Mouse (Mus musculus): ENCODE measurements at regions not wholly inside any gene's neighbourhood (a gene's known extent, or its start where the extent isn't known, plus 50 kb on each side); places are given as distances from the start of the nearest gene placed in this dataset.

DNA sequence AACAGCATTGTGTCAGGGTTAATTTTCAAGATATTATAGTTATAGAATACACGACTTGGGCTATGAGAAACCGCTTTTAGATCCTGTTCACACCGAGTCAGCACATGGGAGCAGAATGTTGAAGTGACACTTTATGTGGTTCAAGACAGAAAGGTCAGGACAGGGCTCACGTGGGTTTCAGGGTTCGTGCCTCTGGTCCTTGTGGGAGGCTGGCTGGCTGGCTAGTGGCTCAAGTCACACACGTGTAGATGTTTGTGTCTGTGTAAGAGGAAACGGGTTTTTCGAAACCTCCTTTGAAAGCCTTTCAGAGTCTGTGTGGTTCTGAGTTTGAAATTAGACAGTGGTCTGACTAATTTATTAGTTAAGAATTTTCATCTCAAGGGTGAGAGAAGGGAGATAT, 255.3 kb downstream of the Foxa2 start:
- Histone ChIP-seq H3K27ac (ENCODE audit: insufficient read depth, low read depth, low read length, poor library complexity, severe bottlenecking) (no peak overlapping the region), H3K4me3 (ENCODE audit: insufficient read depth in 1 of 2, low read depth in 1 of 2, low read length in 2 of 2, poor library complexity in 1 of 2, severe bottlenecking in 1 of 2) (no peak overlapping the region), H3K9ac (ENCODE audit: insufficient read depth, low read depth, low read length, poor library complexity, severe bottlenecking) (no peak overlapping the region), H3K9me3 (ENCODE audit: control insufficient read depth, insufficient read depth, low read depth, low read length) (no peaks in the 10 kb centered on the region), H3K36me3 (ENCODE audit: control insufficient read depth, insufficient read depth, low read length, poor library complexity, severe bottlenecking) (no peaks in the 10 kb centered on the region), H3K4me1 (ENCODE audit: control insufficient read depth in 2 of 2, insufficient read depth in 2 of 2, low read length in 2 of 2, poor library complexity in 1 of 2) (no peaks in the 10 kb centered on the region)
- in situ Hi-C loops (cut with MboI; ENCODE audit: low sequenced_read_pairs in 2 of 2, unreplicated experiment in 2 of 2): no loop called here
- TF ChIP-seq ZC3H11A (IDR thresholded peaks at IDR 0.05; ENCODE audit: borderline replicate concordance, low read depth, low read length): no peak
- no peak for DNase-seq (ENCODE audit: low read depth, low spot score)

DNA sequence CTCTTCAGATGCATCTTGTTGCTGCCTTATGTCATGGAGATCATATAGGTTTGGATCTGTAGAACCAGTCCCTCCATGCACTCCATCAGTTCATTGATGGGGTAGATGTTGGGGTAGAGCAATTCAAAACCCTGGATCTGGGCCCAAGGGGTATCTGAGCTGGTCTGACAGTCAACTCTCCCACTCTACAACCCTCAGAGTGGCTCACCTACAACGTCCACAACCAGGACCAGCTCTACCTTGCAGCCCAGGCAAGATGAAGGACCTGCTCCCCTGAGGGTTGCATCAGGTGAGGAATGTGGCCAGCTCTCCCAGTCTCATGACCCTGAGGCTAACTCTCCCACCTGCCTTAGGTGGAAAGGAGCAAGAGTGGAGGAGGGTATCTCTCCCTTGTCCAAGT, 256.9 kb downstream of the Foxa2 start:
- Histone ChIP-seq H3K27ac (ENCODE audit: insufficient read depth, low read depth, low read length, poor library complexity, severe bottlenecking) (no peak overlapping the region), H3K36me3 (ENCODE audit: control insufficient read depth, insufficient read depth, low read length, poor library complexity, severe bottlenecking) (no peaks in the 10 kb centered on the region), H3K9ac (ENCODE audit: insufficient read depth, low read depth, low read length, poor library complexity, severe bottlenecking) (no peak overlapping the region), H3K9me3 (ENCODE audit: control insufficient read depth, insufficient read depth, low read depth, low read length) (no peaks in the 10 kb centered on the region), H3K4me3 (ENCODE audit: insufficient read depth in 1 of 2, low read depth in 1 of 2, low read length in 2 of 2, poor library complexity in 1 of 2, severe bottlenecking in 1 of 2) (no peak overlapping the region), H3K4me1 (ENCODE audit: control insufficient read depth in 2 of 2, insufficient read depth in 2 of 2, low read length in 2 of 2, poor library complexity in 1 of 2) (no peaks in the 10 kb centered on the region)
- DNase-seq (ENCODE audit: low read depth, low spot score): no peak
- TF ChIP-seq ZC3H11A (IDR thresholded peaks at IDR 0.05; ENCODE audit: borderline replicate concordance, low read depth, low read length) (no peak), CHD2 (IDR thresholded peaks at IDR 0.05; ENCODE audit: low read depth, low read length) (no peak), MAFK (IDR thresholded peaks at IDR 0.05; ENCODE audit: insufficient read depth, low read depth, low read length) (no peak), HCFC1 (IDR thresholded peaks at IDR 0.05; ENCODE audit: borderline replicate concordance, insufficient read depth, low read length) (no peak), ZNF384 (IDR thresholded peaks at IDR 0.05; ENCODE audit: low read depth, low read length) (no peak)
- in situ Hi-C loops (cut with MboI; ENCODE audit: low sequenced_read_pairs in 2 of 2, unreplicated experiment in 2 of 2): no loop called here

GRCm38 (mm10) chr2:147789268-147789667, 257.5 kb downstream of the Foxa2 start:
- TF ChIP-seq MAFK (IDR thresholded peaks at IDR 0.05; ENCODE audit: insufficient read depth, low read depth, low read length): peak; percentile 79
- peak; percentile 49; the same call in 1 of the 2 replicates for TF ChIP-seq ZC3H11A (IDR thresholded peaks at IDR 0.05; ENCODE audit: borderline replicate concordance, low read depth, low read length)
- no peak for TF ChIP-seq HCFC1 (IDR thresholded peaks at IDR 0.05; ENCODE audit: borderline replicate concordance, insufficient read depth, low read length)
- Histone ChIP-seq H3K36me3 (ENCODE audit: control insufficient read depth, insufficient read depth, low read length, poor library complexity, severe bottlenecking) (no peaks in the 10 kb centered on the region), H3K4me3 (ENCODE audit: insufficient read depth in 1 of 2, low read depth in 1 of 2, low read length in 2 of 2, poor library complexity in 1 of 2, severe bottlenecking in 1 of 2) (no peak overlapping the region), H3K4me1 (ENCODE audit: control insufficient read depth in 2 of 2, insufficient read depth in 2 of 2, low read length in 2 of 2, poor library complexity in 1 of 2) (no peaks in the 10 kb centered on the region), H3K27ac (ENCODE audit: insufficient read depth, low read depth, low read length, poor library complexity, severe bottlenecking) (no peak overlapping the region), H3K9ac (ENCODE audit: insufficient read depth, low read depth, low read length, poor library complexity, severe bottlenecking) (no peak overlapping the region), H3K9me3 (ENCODE audit: control insufficient read depth, insufficient read depth, low read depth, low read length) (no peaks in the 10 kb centered on the region)
- in situ Hi-C loops (cut with MboI; ENCODE audit: low sequenced_read_pairs in 2 of 2, unreplicated experiment in 2 of 2): no loop called here
- peak; percentile 59 for DNase-seq (ENCODE audit: low read depth, low spot score)

DNA sequence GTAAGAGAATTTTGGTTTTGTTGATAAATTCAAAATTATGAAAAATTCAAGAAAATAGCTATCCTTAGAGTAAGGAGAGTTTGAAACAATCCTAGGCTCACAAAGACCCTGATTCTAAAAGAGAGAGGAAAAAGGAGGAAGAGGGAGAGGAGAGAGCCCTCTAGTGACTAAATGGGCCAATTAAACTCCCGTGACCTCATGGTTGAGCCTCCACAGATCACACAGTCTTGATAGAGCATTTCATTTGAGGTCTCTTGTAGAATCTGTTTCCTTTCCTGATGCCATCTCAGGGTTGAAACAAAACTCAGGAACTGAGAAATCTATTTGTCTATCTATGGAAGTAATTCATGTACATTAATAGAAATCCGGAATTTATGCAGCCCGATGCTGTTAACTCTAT, 258.8 kb downstream of the Foxa2 start:
- in situ Hi-C loops (cut with MboI; ENCODE audit: low sequenced_read_pairs in 2 of 2, unreplicated experiment in 2 of 2): no loop called here
- TF ChIP-seq ZNF384 (IDR thresholded peaks at IDR 0.05; ENCODE audit: low read depth, low read length) (no peak), ZC3H11A (IDR thresholded peaks at IDR 0.05; ENCODE audit: borderline replicate concordance, low read depth, low read length) (no peak), CHD2 (IDR thresholded peaks at IDR 0.05; ENCODE audit: low read depth, low read length) (no peak)
- no peak overlapping the region for H3K4me3 ChIP-seq (ENCODE audit: insufficient read depth in 1 of 2, low read depth in 1 of 2, low read length in 2 of 2, poor library complexity in 1 of 2, severe bottlenecking in 1 of 2)

DNA sequence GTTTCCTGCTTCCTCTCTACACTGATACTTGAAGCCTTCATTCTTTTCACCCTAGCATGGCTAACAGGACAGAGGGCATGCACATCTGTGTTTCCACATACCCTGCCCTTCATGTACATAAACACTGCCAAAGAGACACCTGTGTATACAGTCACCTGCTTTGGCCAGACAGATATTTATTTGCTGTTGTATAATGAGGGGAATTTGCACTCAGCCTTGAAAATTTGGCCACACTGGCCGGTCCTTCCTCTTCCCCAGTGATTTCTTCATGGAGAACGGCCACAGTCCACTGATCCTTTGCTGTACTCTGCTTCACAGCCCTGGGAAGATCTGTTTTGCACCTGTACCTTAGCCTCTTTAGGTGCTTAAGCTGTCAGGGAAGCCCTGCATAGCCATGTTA, 264.3 kb downstream of the Foxa2 start:
- Histone ChIP-seq H3K27ac (ENCODE audit: insufficient read depth, low read depth, low read length, poor library complexity, severe bottlenecking) (no peak overlapping the region), H3K36me3 (ENCODE audit: control insufficient read depth, insufficient read depth, low read length, poor library complexity, severe bottlenecking) (no peaks in the 10 kb centered on the region), H3K9ac (ENCODE audit: insufficient read depth, low read depth, low read length, poor library complexity, severe bottlenecking) (no peak overlapping the region), H3K9me3 (ENCODE audit: control insufficient read depth, insufficient read depth, low read depth, low read length) (no peaks in the 10 kb centered on the region), H3K4me1 (ENCODE audit: control insufficient read depth in 2 of 2, insufficient read depth in 2 of 2, low read length in 2 of 2, poor library complexity in 1 of 2) (no peaks in the 10 kb centered on the region), H3K4me3 (ENCODE audit: insufficient read depth in 1 of 2, low read depth in 1 of 2, low read length in 2 of 2, poor library complexity in 1 of 2, severe bottlenecking in 1 of 2) (no peak overlapping the region)
- no peak for TF ChIP-seq MAFK (IDR thresholded peaks at IDR 0.05; ENCODE audit: insufficient read depth, low read depth, low read length)
- TF ChIP-seq HCFC1 (IDR thresholded peaks at IDR 0.05; ENCODE audit: borderline replicate concordance, insufficient read depth, low read length): no peak
- TF ChIP-seq ZNF384 (IDR thresholded peaks at IDR 0.05; ENCODE audit: low read depth, low read length): no peak
- TF ChIP-seq ZC3H11A (IDR thresholded peaks at IDR 0.05; ENCODE audit: borderline replicate concordance, low read depth, low read length): no peak
- no peak for TF ChIP-seq CHD2 (IDR thresholded peaks at IDR 0.05; ENCODE audit: low read depth, low read length)
- in situ Hi-C loops (cut with MboI; ENCODE audit: low sequenced_read_pairs in 2 of 2, unreplicated experiment in 2 of 2): no loop called here
- DNase-seq (ENCODE audit: low read depth, low spot score): no peak

More for the DNA sequence above, 258.8 kb downstream of the Foxa2 start:
- H3K9ac ChIP-seq (ENCODE audit: insufficient read depth, low read depth, low read length, poor library complexity, severe bottlenecking): no peak overlapping the region
- no peaks in the 10 kb centered on the region for H3K36me3 ChIP-seq (ENCODE audit: control insufficient read depth, insufficient read depth, low read length, poor library complexity, severe bottlenecking)
- no peak overlapping the region for H3K27ac ChIP-seq (ENCODE audit: insufficient read depth, low read depth, low read length, poor library complexity, severe bottlenecking)
- no peak for DNase-seq (ENCODE audit: low read depth, low spot score)
- no peaks in the 10 kb centered on the region for H3K9me3 ChIP-seq (ENCODE audit: control insufficient read depth, insufficient read depth, low read depth, low read length)
- H3K4me1 ChIP-seq (ENCODE audit: control insufficient read depth in 2 of 2, insufficient read depth in 2 of 2, low read length in 2 of 2, poor library complexity in 1 of 2): no peaks in the 10 kb centered on the region
